Comparison of ENCODE assay signal across 9 mouse cellular contexts in genomic region chr6:83363075-83363474, GRCm38 (mm10).
"Had no signal": no experiment of that assay in that cellular context is flagged by ENCODE, and none has a peak within 500 bp of the region (broad histone marks: within the 10 kb centered on the region; RNA-seq: fewer than 3 reads in every experiment).

No protein-coding gene starts in this region.

- ATAC-seq: lung, postnatal 0 days; midbrain, embryonic 13.5 days; midbrain, embryonic 15.5 days had no signal

- DNase-seq: lung, postnatal 14 days; lung, postnatal 36 days; right cerebral cortex, postnatal 14 days; thymus, adult 2 months; thymus, postnatal 25 days; thymus, postnatal 4 days had no signal
